Mouse (Mus musculus) stomach, embryonic 14.5 days (tissue): ENCODE data around the gene Plekhj1. TPM values are rescaled to one million over a fixed set of nuclear protein-coding genes. Genes with fewer than 3 reads are reported as not detected.
"Not testable (repeated sequence)": the region's sequence is repeated elsewhere in the genome, so short reads cannot be mapped to it uniquely, and the experiment has no call there.

Experiments
- ATAC-seq: fragments of 200-750 bp; cut with Nextera tagmentation; 2 replicates; pipeline ENCODE4 v1.8.0; 2017; ENCODE audit warnings: low read depth, moderate TSS enrichment; ENCODE audit not compliant: insufficient number of reproducible peaks, insufficient read depth, low FRiP score
- H3K27ac ChIP-seq: fragments of 300-500 bp; sonication (generic); 2 replicates; pipeline ENCODE4 v1.5.1; 2014; ENCODE audit warnings: mild to moderate bottlenecking, low read length, moderate library complexity, mixed read lengths
- H3K27me3 ChIP-seq: fragments of 300-500 bp; sonication (generic); 2 replicates; pipeline ENCODE4 v1.6.1; 2014; ENCODE audit warnings: low read length, control low read depth, mixed read lengths; ENCODE audit not compliant: control insufficient read depth, insufficient read depth
- H3K36me3 ChIP-seq: fragments of 300-500 bp; sonication (generic); 2 replicates; pipeline ENCODE4 v1.6.1; 2014; ENCODE audit warnings: mild to moderate bottlenecking, control low read depth, low read length, moderate library complexity, mixed read lengths; ENCODE audit not compliant: control insufficient read depth, insufficient read depth
- H3K4me1 ChIP-seq: fragments of 300-500 bp; sonication (generic); 2 replicates; pipeline ENCODE4 v1.6.1; 2014; ENCODE audit warnings: low read length, control low read depth, mixed read lengths; ENCODE audit not compliant: control insufficient read depth, insufficient read depth
- H3K4me2 ChIP-seq: fragments of 300-500 bp; sonication (generic); replicated peaks from 2 replicates; pipeline ENCODE4 v1.6.1; 2014; ENCODE audit warnings: low read depth, low read length, control low read depth
- H3K4me3 ChIP-seq: fragments of 300-500 bp; sonication (generic); 2 replicates; pipeline ENCODE4 v1.5.1; 2014; ENCODE audit warnings: low read depth, low read length, control low read depth
- H3K9ac ChIP-seq: fragments of 300-500 bp; sonication (generic); replicated peaks from 2 replicates; pipeline ENCODE4 v1.6.1; 2014; ENCODE audit warnings: low read depth, mild to moderate bottlenecking, control low read depth, low read length, moderate library complexity, mixed read lengths
- H3K9me3 ChIP-seq: fragments of 300-500 bp; sonication (generic); 2 replicates; pipeline ENCODE4 v1.6.1; 2016; ENCODE audit warnings: low read depth, low read length, control low read depth; ENCODE audit not compliant: control insufficient read depth
- WGBS: fragments of 180-500 bp; shearing (Covaris S2); extraction: QIAGEN DNeasy Blood & Tissue Kit; methylation state at CpG from one replicate; pipeline ENCODE4 v1.1.7; 2014; 5-methylcytosine and 5-hydroxymethylcytosine counted together
- polyA plus RNA-seq: library from polyadenylated mRNA; unstranded; fragments of >200 nt; fragmentation: Nextera tagmentation; extraction: Ambion mirVana; gene quantifications from 2 replicates; pipeline ENCODE4 v1.2.1, GENCODE M21; 2014

Gene Plekhj1
- polyA plus RNA-seq, 1 experiment from 2014 or later = 116 TPM

- WGBS = 89% methylated on average over 5 of the region's 5 CpGs
- Histone ChIP-seq H3K9me3 (no peaks in the 10 kb centered on the region), H3K4me3 (no peak overlapping the region), H3K27me3 (no peaks in the 10 kb centered on the region), H3K36me3 (no peaks in the 10 kb centered on the region), H3K4me1 (0 out of 2 replicates have a peak, but pooled peaks cover under 1% of the 10 kb centered on the region), H3K4me2 (no peak overlapping the region), H3K9ac (no peak overlapping the region), H3K27ac (no peak overlapping the region)
- no peak for ATAC-seq
Observed at GRCm38 (mm10) chr10:80822528-80822927, 24.1 kb upstream of the Plekhj1 start.

DNA sequence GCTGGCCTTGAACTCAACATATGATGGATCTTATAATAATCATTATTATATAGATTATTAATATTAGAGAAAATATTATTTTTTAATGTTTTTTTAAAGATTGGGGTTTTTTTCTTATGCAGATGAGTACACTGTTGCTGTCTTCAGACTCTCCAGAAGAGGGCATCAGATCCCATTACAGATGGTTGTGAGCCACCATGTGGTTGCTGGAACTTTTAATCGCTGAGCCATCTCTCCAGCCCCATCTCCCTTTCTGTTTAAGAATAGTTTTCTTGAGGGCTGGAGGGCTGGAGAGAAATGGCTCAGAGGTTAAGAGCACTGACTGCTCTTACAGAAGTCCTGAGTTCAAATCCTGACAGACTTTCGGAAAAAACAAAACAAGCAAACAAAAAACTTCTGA lies 23.6 kb upstream of the Plekhj1 start:
- no peaks in the 10 kb centered on the region for H3K27me3 ChIP-seq
- H3K9me3 ChIP-seq = no peaks in the 10 kb centered on the region
- WGBS = 44% methylated on average over 2 of the region's 2 CpGs
- H3K9ac ChIP-seq = no peak overlapping the region
- ATAC-seq = no peak
- no peak overlapping the region for H3K4me3 ChIP-seq
- no peak overlapping the region for H3K4me2 ChIP-seq
- H3K4me1 ChIP-seq = no peaks in the 10 kb centered on the region
- H3K27ac ChIP-seq = no peak overlapping the region
- H3K36me3 ChIP-seq = no peaks in the 10 kb centered on the region

DNA sequence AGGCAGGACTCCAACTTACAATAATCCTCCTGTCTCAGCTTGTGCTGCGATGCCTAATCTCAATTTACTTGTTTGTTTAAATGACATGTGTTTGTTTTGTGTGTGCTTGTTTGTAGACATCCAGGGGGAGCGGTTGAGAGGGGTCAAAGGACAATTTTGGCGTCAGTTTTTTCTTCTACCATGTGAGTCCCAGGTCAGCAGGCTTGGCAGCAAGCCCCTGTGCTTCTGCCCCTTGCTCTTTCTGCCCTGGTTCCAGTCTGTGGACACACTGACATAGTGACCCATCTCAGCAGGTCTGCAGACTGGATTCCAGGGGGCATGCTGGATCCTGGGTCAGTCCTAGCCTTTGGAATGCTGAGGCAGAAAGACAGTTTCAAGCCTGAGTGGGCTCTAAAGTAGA lies 21.0 kb upstream of the Plekhj1 start:
- Histone ChIP-seq H3K9me3 (no peaks in the 10 kb centered on the region), H3K4me1 (no peaks in the 10 kb centered on the region), H3K4me2 (no peak overlapping the region), H3K36me3 (no peaks in the 10 kb centered on the region), H3K4me3 (no peak overlapping the region), H3K27me3 (no peaks in the 10 kb centered on the region), H3K27ac (no peak overlapping the region), H3K9ac (no peak overlapping the region)
- ATAC-seq = no peak
- 26% methylated on average over 3 of the region's 3 CpGs for WGBS

DNA sequence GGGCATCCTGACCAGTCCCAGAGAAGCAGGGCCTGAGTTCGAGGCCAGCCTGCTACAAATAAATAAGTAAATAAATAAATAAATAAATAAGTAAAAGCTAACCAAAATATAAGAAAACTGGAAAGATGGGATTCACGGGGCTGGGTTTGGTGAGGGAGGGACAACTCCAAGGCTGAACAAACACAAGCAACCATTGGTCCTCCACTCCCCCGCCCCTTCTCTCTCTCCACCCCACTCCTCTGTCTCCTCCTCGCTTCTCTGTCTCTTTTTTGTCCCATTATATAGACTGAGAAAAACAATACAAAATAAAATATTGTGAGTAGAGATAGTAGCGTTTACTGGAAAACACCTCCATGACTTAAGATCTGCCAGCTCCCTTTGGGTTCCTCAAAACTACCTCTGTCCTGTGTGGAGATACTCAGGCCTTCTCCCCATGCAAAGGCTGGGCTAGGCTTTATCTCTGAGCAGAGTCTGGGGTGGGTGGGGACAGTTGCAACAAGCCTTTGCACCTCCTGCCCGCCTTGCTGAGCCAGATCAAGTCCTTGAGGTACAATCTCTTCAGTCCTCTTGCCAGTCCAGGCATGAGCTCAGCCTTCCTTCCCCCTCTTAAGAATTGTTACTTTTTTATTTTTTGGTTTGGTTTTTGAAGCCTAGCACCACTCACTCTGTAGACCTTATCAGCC lies 20.3 kb upstream of the Plekhj1 start:
- H3K36me3 ChIP-seq = no peaks in the 10 kb centered on the region
- no peaks in the 10 kb centered on the region for H3K27me3 ChIP-seq
- no peak overlapping the region for H3K9ac ChIP-seq
- WGBS = 46% methylated on average over 6 of the region's 6 CpGs
- H3K4me3 ChIP-seq = no peak overlapping the region
- H3K27ac ChIP-seq = no peak overlapping the region
- H3K4me1 ChIP-seq = no peaks in the 10 kb centered on the region
- peak; percentile 70; the same call in 1 of the 2 replicates for ATAC-seq
- no peaks in the 10 kb centered on the region for H3K9me3 ChIP-seq
- no peak overlapping the region for H3K4me2 ChIP-seq

- H3K9me3 ChIP-seq, H3K4me3 ChIP-seq, ATAC-seq, H3K27me3 ChIP-seq, H3K36me3 ChIP-seq, H3K4me1 ChIP-seq, H3K27ac ChIP-seq, H3K4me2 ChIP-seq, H3K9ac ChIP-seq: not testable (repeated sequence)
- WGBS = 83% methylated on average over 7 of the region's 7 CpGs
Observed at GRCm38 (mm10) chr10:80817955-80818354, 19.5 kb upstream of the Plekhj1 start.

DNA sequence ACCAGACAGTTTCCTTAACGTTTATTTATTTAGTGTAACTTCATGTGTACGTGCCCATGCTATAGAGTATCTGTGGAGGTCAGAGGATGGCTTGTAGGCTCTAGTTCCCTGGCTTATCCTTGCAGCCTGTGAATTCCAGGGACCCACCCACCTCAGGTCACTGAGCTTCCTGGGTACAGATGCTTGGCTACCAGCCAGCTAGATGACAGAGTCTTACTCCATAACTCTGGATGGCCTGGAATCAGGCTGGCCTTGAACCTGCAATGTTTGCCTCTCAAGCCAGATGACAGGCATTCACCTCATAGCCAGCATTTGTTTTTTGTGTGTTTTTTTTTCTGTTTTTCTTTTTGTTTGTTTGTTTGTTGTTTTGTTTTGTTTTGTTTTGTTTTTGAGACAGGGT lies 18.7 kb upstream of the Plekhj1 start:
- H3K36me3 ChIP-seq = no peaks in the 10 kb centered on the region
- H3K27me3 ChIP-seq = no peaks in the 10 kb centered on the region
- H3K9ac ChIP-seq = no peak overlapping the region
- WGBS = 53% methylated on average over 2 of the region's 2 CpGs
- no peak overlapping the region for H3K4me3 ChIP-seq
- H3K9me3 ChIP-seq = no peaks in the 10 kb centered on the region
- no peak overlapping the region for H3K4me2 ChIP-seq
- no peaks in the 10 kb centered on the region for H3K4me1 ChIP-seq
- no peak overlapping the region for H3K27ac ChIP-seq
- no peak for ATAC-seq

GRCm38 (mm10) chr10:80816303-80816702 lies 17.9 kb upstream of the Plekhj1 start:
- not testable (repeated sequence) for H3K4me3 ChIP-seq, H3K27ac ChIP-seq, H3K9ac ChIP-seq, H3K27me3 ChIP-seq, H3K4me2 ChIP-seq, H3K4me1 ChIP-seq, H3K36me3 ChIP-seq, H3K9me3 ChIP-seq, ATAC-seq
- WGBS = 78% methylated on average over 3 of the region's 3 CpGs

DNA sequence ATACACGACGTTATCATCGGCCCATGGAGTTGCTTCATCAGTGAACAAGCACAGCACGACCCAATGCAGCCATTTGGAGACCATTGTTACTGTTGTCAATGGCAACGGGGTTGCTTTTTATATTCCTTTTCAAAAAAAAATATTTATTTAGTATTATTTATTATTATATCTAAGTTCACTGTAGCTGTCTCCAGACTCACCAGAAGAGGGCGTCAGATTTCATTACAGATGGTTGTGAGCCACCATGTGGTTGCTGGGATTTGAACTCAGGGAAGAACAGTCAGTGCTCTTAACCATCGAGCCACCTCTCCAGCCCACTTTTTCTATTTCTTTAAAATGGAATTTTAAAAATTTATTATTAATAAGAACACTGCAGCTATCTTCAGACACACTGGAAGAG lies 16.4 kb upstream of the Plekhj1 start:
- WGBS = 65% methylated on average over 7 of the region's 7 CpGs
- ATAC-seq = no peak

GRCm38 (mm10) chr10:80813366-80813765 lies 14.9 kb upstream of the Plekhj1 start, which contains the start of gene Jsrp1:
Jsrp1 (minus strand) TSS chr10:80813498.
- no peak within 1 kb of the TSS for H3K4me3 ChIP-seq
- peaks cover 10% of the 10 kb centered on the region; the same call in 1 of the 2 replicates for H3K4me1 ChIP-seq
- 86% methylated on average over 4 of the region's 4 CpGs for WGBS
- no peak within 1 kb of the TSS for H3K4me2 ChIP-seq
- ATAC-seq = no peak
- no peaks in the 10 kb centered on the region for H3K27me3 ChIP-seq
- no peak within 1 kb of the TSS for H3K27ac ChIP-seq
- no peaks in the 10 kb centered on the region for H3K36me3 ChIP-seq
- no peaks in the 10 kb centered on the region for H3K9me3 ChIP-seq
- H3K9ac ChIP-seq = no peak within 1 kb of the TSS

More for the DNA sequence above, 16.4 kb upstream of the Plekhj1 start:
- no peaks in the 10 kb centered on the region for H3K9me3 ChIP-seq
- no peak overlapping the region for H3K27ac ChIP-seq
- 0 out of 2 replicates have a peak, but pooled peaks cover 2% of the 10 kb centered on the region for H3K4me1 ChIP-seq
- no peak overlapping the region for H3K4me2 ChIP-seq
- no peaks in the 10 kb centered on the region for H3K36me3 ChIP-seq
- no peak overlapping the region for H3K9ac ChIP-seq
- H3K4me3 ChIP-seq = no peak overlapping the region
- no peaks in the 10 kb centered on the region for H3K27me3 ChIP-seq
